Mouse (Mus musculus): ENCODE measurements around the gene Pitpnm1. TPM values are rescaled to one million over a fixed set of nuclear protein-coding genes. Genes with fewer than 3 reads are reported as not detected.

The Pitpnm1 gene
- total and polyA plus RNA-seq, 3 experiments = 15.9 to 43.8 (median 34.7) TPM

GRCm38 (mm10) chr19:4131768-4132167 is 32.0 kb downstream of the Pitpnm1 start:
- 0 out of 2 replicates have a peak overlapping the region, but pooled peaks have one; percentile 16 for H3K27ac ChIP-seq (ENCODE audit: insufficient read depth, low read depth)
- no peak overlapping the region for H3K4me2 ChIP-seq (ENCODE audit: insufficient read depth, low read depth, poor library complexity, severe bottlenecking)
- H3K27me3 ChIP-seq (replicated peaks) = no peaks in the 10 kb centered on the region
- dilution Hi-C loops (cut with MboI; ENCODE audit: extremely low pct_ligation_motif_present, extremely low pct_unique_long_range_greater_than_20kb, low sequenced_read_pairs) = no loop called here
- H3K79me2 ChIP-seq (replicated peaks; ENCODE audit: control insufficient read depth, extremely low read depth, insufficient read depth, poor library complexity, severe bottlenecking) = peaks cover 19% of the 10 kb centered on the region
- H3K4me3 ChIP-seq (replicated peaks in 1 of 3; ENCODE audit: low read depth in 2 of 3, low read length in 2 of 3, poor library complexity in 1 of 3) = no peak overlapping the region
- no peaks in the 10 kb centered on the region for H3K9me3 ChIP-seq (replicated peaks; ENCODE audit: low read length)
- no peak for TF ChIP-seq BHLHE40 (IDR thresholded peaks at IDR 0.05; ENCODE audit: low read depth, low read length)
- TF ChIP-seq MAZ (IDR thresholded peaks at IDR 0.05; ENCODE audit: low read depth, low read length) = no peak
- TF ChIP-seq MXI1 (IDR thresholded peaks at IDR 0.05; ENCODE audit: low read depth, low read length) = no peak
- no peak for TF ChIP-seq GABPA (IDR thresholded peaks at IDR 0.05; ENCODE audit: insufficient replicate concordance, low read depth, low read length)
- TF ChIP-seq SMC3 (IDR thresholded peaks at IDR 0.05; ENCODE audit: low read depth, low read length) = peak; percentile 44
- TF ChIP-seq ZNF384 (IDR thresholded peaks at IDR 0.05; ENCODE audit: low read depth, low read length) = no peak
- no peak for TF ChIP-seq SIN3A (IDR thresholded peaks at IDR 0.05; ENCODE audit: low read length)
- no peak for TF ChIP-seq MAFK (IDR thresholded peaks at IDR 0.05; ENCODE audit: insufficient replicate concordance, low read length)
- no peak for TF ChIP-seq CHD1 (IDR thresholded peaks at IDR 0.05; ENCODE audit: low read depth, low read length)
- TF ChIP-seq USF2 (conservative IDR thresholded peaks at IDR 0.05; ENCODE audit: low read depth, low read length) = no peak
- no peak for TF ChIP-seq KAT2A (IDR thresholded peaks at IDR 0.05; ENCODE audit: insufficient replicate concordance, low read length)
- TF ChIP-seq E2F4 (IDR thresholded peaks at IDR 0.05; ENCODE audit: insufficient replicate concordance, low read depth, low read length) = no peak
- no peak for TF ChIP-seq MYC (IDR thresholded peaks at IDR 0.05; ENCODE audit: low read depth, low read length)
- no peak for TF ChIP-seq JUND (conservative IDR thresholded peaks at IDR 0.05; ENCODE audit: low read depth, low read length)
- no peak for TF ChIP-seq IRF4 (IDR thresholded peaks at IDR 0.05; ENCODE audit: low read depth, low read length)
- no peak for TF ChIP-seq EP300 (IDR thresholded peaks at IDR 0.05; ENCODE audit: low read length)
- no peak for TF ChIP-seq JUN (IDR thresholded peaks at IDR 0.05; ENCODE audit: insufficient read depth, low read depth, low read length)
- TF ChIP-seq RAD21 (IDR thresholded peaks at IDR 0.05; ENCODE audit: low read depth, low read length) = peak; percentile 44
- TF ChIP-seq ZMIZ1 (IDR thresholded peaks at IDR 0.05; ENCODE audit: low read depth, low read length) = no peak
- TF ChIP-seq NRF1 (IDR thresholded peaks at IDR 0.05; ENCODE audit: low read depth, low read length) = no peak
- TF ChIP-seq ZKSCAN1 (IDR thresholded peaks at IDR 0.05; ENCODE audit: borderline replicate concordance, low read depth, low read length) = no peak
- no peak for TF ChIP-seq RCOR1 (conservative IDR thresholded peaks at IDR 0.05; ENCODE audit: low read depth, low read length)
- TF ChIP-seq CTCF (conservative IDR thresholded peaks at IDR 0.05 in 1 of 2, IDR thresholded peaks at IDR 0.05 in 1 of 2; ENCODE audit: low read depth in 2 of 2, low read length in 2 of 2) = peak in 1 of 2 experiments; percentile 61; a peak in 2 of 4 replicates
- TF ChIP-seq ZC3H11A (IDR thresholded peaks at IDR 0.05; ENCODE audit: low read depth, low read length) = no peak
- peaks cover 23 to 82% of the 10 kb centered on the region in 2 experiments for H3K4me1 ChIP-seq (ENCODE audit: control insufficient read depth in 1 of 2, insufficient read depth in 2 of 2)
- in situ Hi-C loops (cut with MboI; ENCODE audit: low pct_ligation_motif_present, low pct_unique_long_range_greater_than_20kb, low sequenced_read_pairs) = no loop called here
- peaks cover 36 to 59% of the 10 kb centered on the region in 2 experiments for H3K36me3 ChIP-seq (replicated peaks in 1 of 2; ENCODE audit: control insufficient read depth in 1 of 2, insufficient read depth in 1 of 2, low read length in 1 of 2)
- no peak overlapping the region for H3K9ac ChIP-seq (ENCODE audit: insufficient read depth, low read depth)
- DNase-seq (ENCODE audit: extremely low read depth) = no peak
